Mouse (Mus musculus) R1 (cell line): ENCODE results near the gene D3Ertd254e.

Source experiments
- DNase-seq: peaks from one replicate; pipeline ENCODE4 v3.0.0-alpha.2; 2018; ENCODE audit warnings: low read depth, low spot score

D3Ertd254e gene

DNA sequence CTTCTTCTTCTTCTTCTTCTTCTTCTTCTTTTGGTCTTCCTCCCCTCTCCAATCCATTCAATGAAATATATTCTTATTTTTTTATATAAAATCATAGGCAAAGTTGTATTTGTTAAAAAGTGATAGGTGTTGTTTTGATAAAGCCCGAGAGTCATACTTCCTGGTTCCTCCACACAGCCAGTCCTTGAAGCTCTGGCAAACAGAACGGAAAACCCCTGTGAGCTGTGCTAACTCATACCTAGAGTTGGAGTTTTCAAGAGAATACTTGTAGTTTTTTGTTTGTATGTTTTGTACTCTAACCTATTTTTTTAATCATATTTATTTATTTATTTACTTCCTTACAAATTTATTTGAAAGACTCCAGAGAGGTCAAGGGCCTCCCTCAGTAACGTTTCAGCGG, 61.9 kb downstream of the D3Ertd254e start:
- DNase-seq: no peak
